Mouse (Mus musculus): ENCODE data around the gene Lingo3. TPM values are rescaled to one million over a fixed set of nuclear protein-coding genes. Genes with fewer than 3 reads are reported as not detected.

The Lingo3 gene
- total RNA-seq (2012; rRNA removed): not detected in 2 replicates
- polyA plus RNA-seq (2012; ENCODE audit: insufficient read depth in 1 of 2, insufficient read length in 2 of 2, low read depth in 1 of 2, low replicate concordance in 2 of 2, missing spikeins in 1 of 2): not detected

GRCm38 (mm10) chr10:80843931-80844547 is at the start of gene Lingo3:
Lingo3 (minus strand) TSS chr10:80844039.
- no peaks in the 10 kb centered on the region for H3K9me3 ChIP-seq (replicated peaks; ENCODE audit: insufficient read depth, low read length)
- no peaks in the 10 kb centered on the region for H3K27me3 ChIP-seq (ENCODE audit: control insufficient read depth in 1 of 2, insufficient read depth in 2 of 2, low read length in 2 of 2)
- TF ChIP-seq MEF2A (IDR thresholded peaks at IDR 0.05; ENCODE audit: extremely low read depth, insufficient replicate concordance, low read depth, low read length, poor library complexity, severe bottlenecking): no peak
- no peak for TF ChIP-seq RCOR1 (IDR thresholded peaks at IDR 0.05; ENCODE audit: low read depth, low read length)
- no peak for TF ChIP-seq KAT2A (conservative IDR thresholded peaks at IDR 0.05; ENCODE audit: low read depth, low read length)
- TF ChIP-seq CTCF (IDR thresholded peaks at IDR 0.05 in 2 of 3, conservative IDR thresholded peaks at IDR 0.05 in 1 of 3; ENCODE audit: control insufficient read depth in 1 of 3, insufficient read depth in 1 of 3, low read depth in 2 of 3, low read length in 3 of 3, poor library complexity in 1 of 3, severe bottlenecking in 1 of 3): no peak
- no peak for TF ChIP-seq GATA1 (IDR thresholded peaks at IDR 0.05; ENCODE audit: low read depth, low read length)
- no peak for TF ChIP-seq CHD2 (IDR thresholded peaks at IDR 0.05; ENCODE audit: low read length)
- no peak for TF ChIP-seq ELF1 (IDR thresholded peaks at IDR 0.05; ENCODE audit: low read depth, low read length)
- no peaks in the 10 kb centered on the region for H3K79me2 ChIP-seq (ENCODE audit: control insufficient read depth, insufficient read depth, low read length, poor library complexity)
- no peaks in the 10 kb centered on the region for H3K36me3 ChIP-seq (ENCODE audit: control insufficient read depth in 1 of 2, insufficient read depth in 2 of 2, low read length in 2 of 2)
- no peak within 1 kb of the TSS for H3K27ac ChIP-seq (ENCODE audit: control insufficient read depth, low read depth, low read length)
- DNase-seq (ENCODE audit: low read depth, low spot score): no peak
- peaks cover 0 to 7% of the 10 kb centered on the region in 2 experiments; a peak in 2 of 4 replicates for H3K4me1 ChIP-seq (ENCODE audit: control insufficient read depth in 1 of 2, insufficient read depth in 2 of 2, low read length in 2 of 2)
- no peak within 1 kb of the TSS for H3K4me3 ChIP-seq (ENCODE audit: control insufficient read depth in 1 of 2, insufficient read depth in 1 of 2, low read depth in 2 of 2, low read length in 2 of 2)
- no peak within 1 kb of the TSS for H3K9ac ChIP-seq (ENCODE audit: control insufficient read depth, low read depth, low read length, poor library complexity, severe bottlenecking)

GRCm38 (mm10) chr10:80887181-80887580 is 43.3 kb upstream of the Lingo3 start:
- Histone ChIP-seq H3K27me3 (ENCODE audit: control insufficient read depth in 1 of 2, insufficient read depth in 2 of 2, low read length in 2 of 2) (no peaks in the 10 kb centered on the region), H3K4me1 (ENCODE audit: control insufficient read depth in 1 of 2, insufficient read depth in 2 of 2, low read length in 2 of 2) (peaks cover 0 to 5% of the 10 kb centered on the region in 2 experiments; a peak in 1 of 4 replicates), H3K79me2 (ENCODE audit: control insufficient read depth, insufficient read depth, low read length, poor library complexity) (no peaks in the 10 kb centered on the region)
- TF ChIP-seq POLR2AphosphoS2 (IDR thresholded peaks at IDR 0.05; ENCODE audit: low read length): no peak
- TF ChIP-seq GATA1 (IDR thresholded peaks at IDR 0.05; ENCODE audit: low read depth, low read length): peak; percentile 42; the same call in 1 of the 2 replicates
- no peak for TF ChIP-seq RCOR1 (IDR thresholded peaks at IDR 0.05; ENCODE audit: low read depth, low read length)
- peak; percentile 64 for TF ChIP-seq TAL1 (IDR thresholded peaks at IDR 0.05; ENCODE audit: low read length)
- no peak for TF ChIP-seq MYB (IDR thresholded peaks at IDR 0.05; ENCODE audit: low read depth, low read length)
- TF ChIP-seq CHD2 (IDR thresholded peaks at IDR 0.05; ENCODE audit: low read length): no peak
- TF ChIP-seq NRF1 (IDR thresholded peaks at IDR 0.05; ENCODE audit: insufficient read depth, low read depth, low read length, poor library complexity, severe bottlenecking): no peak
- no peak for TF ChIP-seq ZMIZ1 (IDR thresholded peaks at IDR 0.05; ENCODE audit: low read depth, low read length)
- no peak for TF ChIP-seq E2F4 (IDR thresholded peaks at IDR 0.05; ENCODE audit: borderline replicate concordance, low read depth, low read length)
- TF ChIP-seq CTCF (IDR thresholded peaks at IDR 0.05 in 2 of 3, conservative IDR thresholded peaks at IDR 0.05 in 1 of 3; ENCODE audit: control insufficient read depth in 1 of 3, insufficient read depth in 1 of 3, low read depth in 2 of 3, low read length in 3 of 3, poor library complexity in 1 of 3, severe bottlenecking in 1 of 3): no peak
- TF ChIP-seq MAZ (IDR thresholded peaks at IDR 0.05; ENCODE audit: low read depth, low read length): no peak
- TF ChIP-seq CHD1 (IDR thresholded peaks at IDR 0.05; ENCODE audit: low read depth, low read length): no peak
- no peak for TF ChIP-seq UBTF (IDR thresholded peaks at IDR 0.05; ENCODE audit: borderline replicate concordance, insufficient read depth, low read depth, low read length)
- TF ChIP-seq TCF12 (IDR thresholded peaks at IDR 0.05; ENCODE audit: low read depth, low read length): peak; percentile 20; the same call in 1 of the 2 replicates
- no peak for TF ChIP-seq RAD21 (IDR thresholded peaks at IDR 0.05; ENCODE audit: low read depth, low read length)
- no peak for TF ChIP-seq JUND (IDR thresholded peaks at IDR 0.05; ENCODE audit: low read depth, low read length)
- no peak for TF ChIP-seq NELFE (IDR thresholded peaks at IDR 0.05; ENCODE audit: low read depth, low read length)
- TF ChIP-seq MAFK (IDR thresholded peaks at IDR 0.05; ENCODE audit: borderline replicate concordance, low read depth, low read length): no peak
- peak; percentile 51 to 59; a peak in 3 of 4 replicates for TF ChIP-seq EP300 (IDR thresholded peaks at IDR 0.05; ENCODE audit: low read depth in 1 of 2, low read length in 2 of 2)
- TF ChIP-seq ETS1 (IDR thresholded peaks at IDR 0.05; ENCODE audit: low read depth, low read length): peak; percentile 92
- no peak for TF ChIP-seq POLR2AphosphoS5 (IDR thresholded peaks at IDR 0.05; ENCODE audit: borderline replicate concordance, low read depth, low read length)
- TF ChIP-seq ZC3H11A (IDR thresholded peaks at IDR 0.05; ENCODE audit: low read depth, low read length): no peak
- TF ChIP-seq MAX (IDR thresholded peaks at IDR 0.05; ENCODE audit: low read length): no peak
- no peak for TF ChIP-seq BHLHE40 (IDR thresholded peaks at IDR 0.05; ENCODE audit: borderline replicate concordance, low read depth, low read length)
- TF ChIP-seq USF1 (IDR thresholded peaks at IDR 0.05; ENCODE audit: low read depth, low read length): no peak
- TF ChIP-seq GABPA (IDR thresholded peaks at IDR 0.05; ENCODE audit: low read depth, low read length): no peak

More at GRCm38 (mm10) chr10:80887181-80887580, 43.3 kb upstream of the Lingo3 start:
- no peak overlapping the region for H3K27ac ChIP-seq (ENCODE audit: control insufficient read depth, low read depth, low read length)
- no peak overlapping the region for H3K9ac ChIP-seq (ENCODE audit: control insufficient read depth, low read depth, low read length, poor library complexity, severe bottlenecking)
- no peak overlapping the region for H3K4me3 ChIP-seq (ENCODE audit: control insufficient read depth in 1 of 2, insufficient read depth in 1 of 2, low read depth in 2 of 2, low read length in 2 of 2)
- H3K9me3 ChIP-seq (replicated peaks; ENCODE audit: insufficient read depth, low read length): no peaks in the 10 kb centered on the region
- H3K36me3 ChIP-seq (ENCODE audit: control insufficient read depth in 1 of 2, insufficient read depth in 2 of 2, low read length in 2 of 2): no peaks in the 10 kb centered on the region; a peak in 1 of 4 replicates
- peak; percentile 69 for DNase-seq (ENCODE audit: low read depth, low spot score)

Data from MEL (cell line).